Mouse (Mus musculus): ENCODE results near the gene Cacnb1. TPM values are rescaled to one million over a fixed set of nuclear protein-coding genes. Genes with fewer than 3 reads are reported as not detected.

The Cacnb1 gene
- polyA plus RNA-seq, 1 experiment from 2014 or later: 12.8 TPM

- peak; percentile 37; the same call in 1 of the 2 replicates for ATAC-seq (ENCODE audit: low FRiP score, low TSS enrichment)
- no peaks in the 10 kb centered on the region for H3K9me3 ChIP-seq (ENCODE audit: low read length)
- 40% methylated on average over 17 of the region's 17 CpGs for WGBS
- no peak overlapping the region for H3K4me3 ChIP-seq (ENCODE audit: low read length)
- no peak overlapping the region for H3K27ac ChIP-seq (ENCODE audit: low read length)
- peaks cover 19% of the 10 kb centered on the region for H3K4me1 ChIP-seq (ENCODE audit: insufficient read depth, low read length)
- H3K9ac ChIP-seq (replicated peaks; ENCODE audit: low read length): no peak overlapping the region
- peak overlapping the region; percentile 6; the same call in 1 of the 2 replicates for H3K4me2 ChIP-seq (replicated peaks; ENCODE audit: low read depth, low read length)
- peaks cover 9% of the 10 kb centered on the region for H3K36me3 ChIP-seq (ENCODE audit: insufficient read depth, low read length)
- 0 out of 2 replicates have a peak, but pooled peaks cover 3% of the 10 kb centered on the region for H3K27me3 ChIP-seq (ENCODE audit: insufficient read depth, low read length)
Measured at GRCm38 (mm10) chr11:98003171-98003671, 19.6 kb downstream of the Cacnb1 start.

GRCm38 (mm10) chr11:98002627-98003026 is 20.2 kb downstream of the Cacnb1 start:
- ATAC-seq (ENCODE audit: low FRiP score, low TSS enrichment): peak; percentile 10; the same call in 1 of the 2 replicates
- no peak overlapping the region for H3K27ac ChIP-seq (ENCODE audit: low read length)
- 29% methylated on average over 12 of the region's 12 CpGs for WGBS
- H3K4me3 ChIP-seq (ENCODE audit: low read length): no peak overlapping the region
- H3K36me3 ChIP-seq (ENCODE audit: insufficient read depth, low read length): peaks cover 9% of the 10 kb centered on the region
- no peak overlapping the region for H3K9ac ChIP-seq (replicated peaks; ENCODE audit: low read length)
- peak overlapping the region; percentile 6; the same call in 1 of the 2 replicates for H3K4me2 ChIP-seq (replicated peaks; ENCODE audit: low read depth, low read length)
- peaks cover 19% of the 10 kb centered on the region for H3K4me1 ChIP-seq (ENCODE audit: insufficient read depth, low read length)
- H3K27me3 ChIP-seq (ENCODE audit: insufficient read depth, low read length): 0 out of 2 replicates have a peak, but pooled peaks cover 3% of the 10 kb centered on the region
- H3K9me3 ChIP-seq (ENCODE audit: low read length): no peaks in the 10 kb centered on the region

- no peak overlapping the region for H3K4me3 ChIP-seq (ENCODE audit: low read length)
- H3K9ac ChIP-seq (replicated peaks; ENCODE audit: low read length): no peak overlapping the region
- no peaks in the 10 kb centered on the region for H3K9me3 ChIP-seq (ENCODE audit: low read length)
- H3K36me3 ChIP-seq (ENCODE audit: insufficient read depth, low read length): peaks cover 9% of the 10 kb centered on the region
- H3K27me3 ChIP-seq (ENCODE audit: insufficient read depth, low read length): 0 out of 2 replicates have a peak, but pooled peaks cover 3% of the 10 kb centered on the region
- 61% methylated on average over 6 of the region's 6 CpGs for WGBS
- peaks cover 19% of the 10 kb centered on the region for H3K4me1 ChIP-seq (ENCODE audit: insufficient read depth, low read length)
- no peak overlapping the region for H3K4me2 ChIP-seq (replicated peaks; ENCODE audit: low read depth, low read length)
- ATAC-seq (ENCODE audit: low FRiP score, low TSS enrichment): no peak
- H3K27ac ChIP-seq (ENCODE audit: low read length): no peak overlapping the region
Measured at GRCm38 (mm10) chr11:98001986-98002385, 20.8 kb downstream of the Cacnb1 start.

GRCm38 (mm10) chr11:98001351-98001824 is 21.4 kb downstream of the Cacnb1 start:
- 33% methylated on average over 11 of the region's 11 CpGs for WGBS
- Histone ChIP-seq H3K4me3 (ENCODE audit: low read length) (no peak overlapping the region), H3K4me1 (ENCODE audit: insufficient read depth, low read length) (peaks cover 19% of the 10 kb centered on the region), H3K9ac (replicated peaks; ENCODE audit: low read length) (no peak overlapping the region), H3K9me3 (ENCODE audit: low read length) (no peaks in the 10 kb centered on the region), H3K4me2 (replicated peaks; ENCODE audit: low read depth, low read length) (no peak overlapping the region), H3K27ac (ENCODE audit: low read length) (no peak overlapping the region), H3K36me3 (ENCODE audit: insufficient read depth, low read length) (peaks cover 9% of the 10 kb centered on the region), H3K27me3 (ENCODE audit: insufficient read depth, low read length) (0 out of 2 replicates have a peak, but pooled peaks cover 6% of the 10 kb centered on the region)
- no peak for ATAC-seq (ENCODE audit: low FRiP score, low TSS enrichment)

- Histone ChIP-seq H3K4me1 (ENCODE audit: insufficient read depth, low read length) (peaks cover 24% of the 10 kb centered on the region), H3K27ac (ENCODE audit: low read length) (no peak overlapping the region), H3K4me2 (replicated peaks; ENCODE audit: low read depth, low read length) (no peak overlapping the region), H3K36me3 (ENCODE audit: insufficient read depth, low read length) (peaks cover 9% of the 10 kb centered on the region), H3K27me3 (ENCODE audit: insufficient read depth, low read length) (0 out of 2 replicates have a peak, but pooled peaks cover 6% of the 10 kb centered on the region), H3K9me3 (ENCODE audit: low read length) (no peaks in the 10 kb centered on the region), H3K9ac (replicated peaks; ENCODE audit: low read length) (no peak overlapping the region), H3K4me3 (ENCODE audit: low read length) (no peak overlapping the region)
- 20% methylated on average over 7 of the region's 7 CpGs for WGBS
- ATAC-seq (ENCODE audit: low FRiP score, low TSS enrichment): no peak
Measured at GRCm38 (mm10) chr11:98000378-98001140, 22.3 kb downstream of the Cacnb1 start.

- Histone ChIP-seq H3K9ac (replicated peaks; ENCODE audit: low read length) (no peak overlapping the region), H3K27me3 (ENCODE audit: insufficient read depth, low read length) (0 out of 2 replicates have a peak, but pooled peaks cover 6% of the 10 kb centered on the region), H3K4me1 (ENCODE audit: insufficient read depth, low read length) (peaks cover 32% of the 10 kb centered on the region), H3K4me3 (ENCODE audit: low read length) (no peak overlapping the region), H3K27ac (ENCODE audit: low read length) (no peak overlapping the region), H3K4me2 (replicated peaks; ENCODE audit: low read depth, low read length) (no peak overlapping the region), H3K36me3 (ENCODE audit: insufficient read depth, low read length) (peaks cover 3% of the 10 kb centered on the region), H3K9me3 (ENCODE audit: low read length) (no peaks in the 10 kb centered on the region)
- WGBS: 27% methylated on average over 5 of the region's 5 CpGs
- ATAC-seq (ENCODE audit: low FRiP score, low TSS enrichment): no peak
Measured at GRCm38 (mm10) chr11:97999748-98000147, 23.1 kb downstream of the Cacnb1 start.

- WGBS: 48% methylated on average over 7 of the region's 7 CpGs
- no peak for ATAC-seq (ENCODE audit: low FRiP score, low TSS enrichment)
- H3K4me1 ChIP-seq (ENCODE audit: insufficient read depth, low read length): peaks cover 35% of the 10 kb centered on the region
Measured at GRCm38 (mm10) chr11:97998898-97999608, 23.8 kb downstream of the Cacnb1 start.

GRCm38 (mm10) chr11:97998074-97998793 is 24.6 kb downstream of the Cacnb1 start:
- Histone ChIP-seq H3K27me3 (ENCODE audit: insufficient read depth, low read length) (0 out of 2 replicates have a peak, but pooled peaks cover 6% of the 10 kb centered on the region), H3K4me1 (ENCODE audit: insufficient read depth, low read length) (peaks cover 30% of the 10 kb centered on the region), H3K36me3 (ENCODE audit: insufficient read depth, low read length) (no peaks in the 10 kb centered on the region), H3K4me2 (replicated peaks; ENCODE audit: low read depth, low read length) (no peak overlapping the region), H3K27ac (ENCODE audit: low read length) (no peak overlapping the region), H3K4me3 (ENCODE audit: low read length) (no peak overlapping the region), H3K9ac (replicated peaks; ENCODE audit: low read length) (no peak overlapping the region), H3K9me3 (ENCODE audit: low read length) (no peaks in the 10 kb centered on the region)
- ATAC-seq (ENCODE audit: low FRiP score, low TSS enrichment): no peak
- 79% methylated on average over 11 of the region's 11 CpGs for WGBS

More at GRCm38 (mm10) chr11:97998898-97999608, 23.8 kb downstream of the Cacnb1 start:
- H3K4me3 ChIP-seq (ENCODE audit: low read length): no peak overlapping the region
- no peak overlapping the region for H3K4me2 ChIP-seq (replicated peaks; ENCODE audit: low read depth, low read length)
- no peak overlapping the region for H3K9ac ChIP-seq (replicated peaks; ENCODE audit: low read length)
- no peaks in the 10 kb centered on the region for H3K36me3 ChIP-seq (ENCODE audit: insufficient read depth, low read length)
- H3K27me3 ChIP-seq (ENCODE audit: insufficient read depth, low read length): 0 out of 2 replicates have a peak, but pooled peaks cover 6% of the 10 kb centered on the region
- no peaks in the 10 kb centered on the region for H3K9me3 ChIP-seq (ENCODE audit: low read length)
- H3K27ac ChIP-seq (ENCODE audit: low read length): no peak overlapping the region

- Histone ChIP-seq H3K4me3 (ENCODE audit: low read length) (no peak overlapping the region), H3K4me2 (replicated peaks; ENCODE audit: low read depth, low read length) (no peak overlapping the region), H3K9me3 (ENCODE audit: low read length) (no peaks in the 10 kb centered on the region), H3K27ac (ENCODE audit: low read length) (no peak overlapping the region), H3K36me3 (ENCODE audit: insufficient read depth, low read length) (no peaks in the 10 kb centered on the region), H3K4me1 (ENCODE audit: insufficient read depth, low read length) (peaks cover 23% of the 10 kb centered on the region), H3K9ac (replicated peaks; ENCODE audit: low read length) (no peak overlapping the region), H3K27me3 (ENCODE audit: insufficient read depth, low read length) (0 out of 2 replicates have a peak, but pooled peaks cover 6% of the 10 kb centered on the region)
- ATAC-seq (ENCODE audit: low FRiP score, low TSS enrichment): no peak
- 75% methylated on average over 8 of the region's 8 CpGs for whole genome bisulfite sequencing
Measured at GRCm38 (mm10) chr11:97997387-97997960, 25.4 kb downstream of the Cacnb1 start.

Data from kidney, embryonic 16.5 days (tissue).